Mouse (Mus musculus) leukemia stem cell, adult 10-12 weeks (primary cell): ENCODE measurements around the gene Steap1. TPM values are rescaled to one million over a fixed set of nuclear protein-coding genes. Genes with fewer than 3 reads are reported as not detected.

ENCODE experiments used
- polyA plus RNA-seq: library from polyadenylated mRNA; stranded (reverse); fragments of >175 nt; gene quantifications from 2 replicates; pipeline ENCODE4 v1.2.3, GENCODE M21; 2012; ENCODE audit warnings: low replicate concordance

Gene Steap1
- not detected in 2 replicates for polyA plus RNA-seq

DNA sequence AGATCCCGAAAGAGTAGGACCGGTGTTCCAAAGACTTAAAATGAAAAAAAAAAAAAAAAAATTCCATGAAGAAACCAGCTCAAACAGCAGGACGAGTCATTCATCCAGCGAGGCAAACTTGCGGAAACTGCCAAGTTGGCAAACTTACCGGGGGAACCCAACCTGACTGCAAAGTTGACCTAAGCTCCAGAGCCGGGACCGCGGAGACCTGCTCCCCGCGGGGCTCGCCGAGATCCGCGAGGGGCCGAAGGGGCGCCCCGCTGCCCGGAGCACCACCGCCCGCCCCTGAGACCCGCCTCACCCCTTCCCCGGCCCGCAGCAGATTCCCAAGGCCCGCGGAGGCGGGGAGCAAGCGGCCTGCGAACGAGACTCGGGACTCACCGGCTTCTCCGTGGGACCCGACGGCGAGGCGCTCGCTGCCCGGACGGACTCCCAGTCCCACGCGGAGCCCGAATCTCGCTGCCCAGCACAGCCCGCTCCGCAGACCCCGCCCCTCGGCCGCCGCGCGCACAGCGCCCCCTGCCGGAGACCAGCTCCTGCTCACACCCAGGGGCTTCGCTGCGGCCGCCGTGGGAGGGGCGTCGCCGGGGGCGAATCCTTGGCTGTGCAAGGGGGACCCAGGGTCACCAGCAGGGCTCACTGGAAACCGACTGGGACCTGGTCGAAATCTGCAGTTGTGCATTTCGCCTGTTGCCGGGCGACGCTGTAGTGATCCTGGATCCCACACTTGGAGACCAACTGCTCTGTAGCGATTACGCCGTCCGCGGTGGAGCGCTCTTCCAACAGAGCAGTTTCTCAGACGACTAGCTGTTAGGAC, at the start of gene Steap1:
Gene Steap1, minus strand, starts transcription at position 461 of the 817 bp plus-strand sequence.

DNA sequence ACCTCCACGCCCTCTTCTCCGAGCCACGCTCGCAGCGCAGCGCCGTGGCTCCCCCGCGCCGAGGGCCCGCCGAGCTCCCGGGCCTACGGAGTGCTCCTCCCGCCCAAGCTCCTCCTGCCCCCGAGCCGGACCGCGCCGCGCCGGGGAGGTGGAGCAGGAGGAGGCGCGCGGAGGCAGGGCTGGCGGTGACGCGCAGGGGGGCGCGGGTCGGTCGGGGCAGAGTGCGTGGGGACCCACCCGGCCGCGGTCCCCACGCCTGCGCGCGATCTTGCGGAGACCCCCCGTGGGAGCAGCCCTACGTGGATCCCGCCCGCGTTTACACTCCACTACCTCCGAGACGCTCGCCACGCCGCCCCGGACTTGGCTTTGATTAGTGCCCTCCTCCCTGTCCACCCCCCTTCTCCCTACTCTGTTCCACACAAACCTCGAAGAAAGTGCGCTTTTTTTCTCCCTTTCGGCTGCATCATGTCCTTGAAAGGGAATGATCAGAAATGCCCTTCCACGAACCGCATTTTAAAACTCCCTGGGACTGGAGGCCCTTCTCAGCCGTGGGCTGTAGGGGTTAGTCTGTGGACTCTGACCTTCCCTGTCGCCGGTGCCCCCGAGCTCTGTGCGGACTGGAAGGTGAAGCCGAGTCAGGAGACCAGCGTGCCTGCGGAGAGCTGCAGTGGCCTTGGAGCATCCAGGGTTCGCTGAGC, 55.0 kb downstream of the Steap1 start, which contains the start of gene Steap2:
Gene Steap2, minus strand, starts transcription at position 623 of the 698 bp plus-strand sequence.

Other genes starting within 250 kb of the Steap1 start
- gene Cldn12, start 234.4 kb downstream of the Steap1 start, polyA plus RNA-seq: 2.2 and 5.6 TPM in 2 replicates
- gene Gtpbp10, start 189.8 kb downstream of the Steap1 start, polyA plus RNA-seq: 0.11 and 1.5 TPM in 2 replicates
- gene Gm8773, start 175.5 kb downstream of the Steap1 start, polyA plus RNA-seq: not detected in 2 replicates
- gene Cfap69, start 85.1 kb downstream of the Steap1 start, polyA plus RNA-seq: not detected in 2 replicates
- gene Steap2, start 54.7 kb downstream of the Steap1 start, polyA plus RNA-seq: 0.07 TPM in 1 of 2 replicates, not detected in the other